Mouse (Mus musculus) lung, postnatal 14 days (tissue): ENCODE measurements around the gene Sdhc.
"Not testable (repeated sequence)": the region's sequence is repeated elsewhere in the genome, so short reads cannot be mapped to it uniquely, and the experiment has no call there.

Source experiments
- DNase-seq: peaks from one replicate; pipeline ENCODE4 v3.0.0; 2021

The Sdhc gene

GRCm38 (mm10) chr1:171078419-171078818 lies 72.0 kb downstream of the Sdhc start:
- DNase-seq, result not testable (repeated sequence)

- DNase-seq, result peak; percentile 47
Measured at GRCm38 (mm10) chr1:171077955-171078354, 72.4 kb downstream of the Sdhc start.

GRCm38 (mm10) chr1:171077192-171077591 lies 73.2 kb downstream of the Sdhc start:
- DNase-seq, result not testable (repeated sequence)
